9 mouse cellular contexts compared by ENCODE assay signal in genomic region chr2:90782901-90783486, GRCm38 (mm10). TPM values are rescaled to one million over a fixed set of nuclear protein-coding genes. Genes with fewer than 3 reads are reported as not detected.
A peak's percentile ranks its signal among the peaks of the same experiment; 100 is the strongest.
DNase-seq lines count a peak whose midpoint lies in the region; ATAC-seq and TF ChIP-seq lines count a peak whose summit lies in the region.
"Had no signal": no experiment of that assay in that cellular context is flagged by ENCODE, and none has a peak within 500 bp of the region (broad histone marks: within the 10 kb centered on the region; RNA-seq: fewer than 3 reads in every experiment).

No protein-coding gene starts in this region.

- no peak overlapping the region; the same call in 1 of the 2 replicates for H3K9ac ChIP-seq in forebrain, postnatal 0 days
- H3K9ac ChIP-seq in intestine, embryonic 15.5 days = peak overlapping the region; percentile 47
- peak overlapping the region; percentile 4; the same call in 1 of the 2 replicates for H3K9ac ChIP-seq in stomach, embryonic 14.5 days (replicated peaks; ENCODE audit: low read depth, low read length)

- intact Hi-C loops in left cerebral cortex, adult 2 months (cut with DNase I) = no loop called here

- H3K4me3 ChIP-seq in left cerebral cortex, adult 2 months = peak overlapping the region; percentile 39
- peak overlapping the region; percentile 24 for H3K4me3 ChIP-seq in forebrain, postnatal 0 days (ENCODE audit: low read depth, low read length)
- peak overlapping the region; percentile 47 for H3K4me3 ChIP-seq in intestine, embryonic 15.5 days (replicated peaks)
- H3K4me3 ChIP-seq in stomach, embryonic 14.5 days (ENCODE audit: low read depth, low read length) = peak overlapping the region; percentile 30

- peak overlapping the region; percentile 51 for H3K4me2 ChIP-seq in forebrain, postnatal 0 days (ENCODE audit: low read depth)
- peak overlapping the region; percentile 92 for H3K4me2 ChIP-seq in intestine, embryonic 15.5 days (replicated peaks)
- peak overlapping the region; percentile 53 for H3K4me2 ChIP-seq in stomach, embryonic 14.5 days (replicated peaks; ENCODE audit: low read depth, low read length)

- TF ChIP-seq CTCF in left cerebral cortex, adult 2 months (IDR thresholded peaks at IDR 0.05) = no peak
- no peak for TF ChIP-seq CTCF in forebrain, postnatal 0 days (IDR thresholded peaks at IDR 0.05; ENCODE audit: low read depth)

- no peaks in the 10 kb centered on the region for H3K27me3 ChIP-seq in forebrain, postnatal 0 days (ENCODE audit: insufficient read depth, low read length)
- no peaks in the 10 kb centered on the region for H3K27me3 ChIP-seq in intestine, embryonic 15.5 days (replicated peaks)
- no peaks in the 10 kb centered on the region for H3K27me3 ChIP-seq in stomach, embryonic 14.5 days (ENCODE audit: control insufficient read depth, insufficient read depth, low read length)

- peak; percentile 45 for ATAC-seq in forebrain, postnatal 0 days
- peak; percentile 68 for ATAC-seq in intestine, embryonic 15.5 days
- peak; percentile 62; the same call in 1 of the 2 replicates for ATAC-seq in stomach, embryonic 14.5 days (ENCODE audit: insufficient number of reproducible peaks, insufficient read depth, low FRiP score, low read depth)

- no peaks in the 10 kb centered on the region for H3K4me1 ChIP-seq in forebrain, postnatal 0 days (ENCODE audit: insufficient read depth)
- H3K4me1 ChIP-seq in intestine, embryonic 15.5 days (replicated peaks) = peaks cover 7% of the 10 kb centered on the region; the same call in 1 of the 2 replicates
- no peaks in the 10 kb centered on the region for H3K4me1 ChIP-seq in stomach, embryonic 14.5 days (ENCODE audit: control insufficient read depth, insufficient read depth, low read length)

- 5% methylated on average over 29 of the region's 29 CpGs for WGBS in forebrain, postnatal 0 days
- WGBS in intestine, embryonic 15.5 days = 2% methylated on average over 29 of the region's 29 CpGs
- WGBS in stomach, embryonic 14.5 days = 2% methylated on average over 28 of the region's 29 CpGs

- no peak overlapping the region for H3K27ac ChIP-seq in left cerebral cortex, adult 2 months
- H3K27ac ChIP-seq in forebrain, postnatal 0 days (ENCODE audit: low read depth, low read length) = no peak overlapping the region
- H3K27ac ChIP-seq in intestine, embryonic 15.5 days = no peak overlapping the region
- H3K27ac ChIP-seq in stomach, embryonic 14.5 days (ENCODE audit: low read length) = no peak overlapping the region

- peaks cover 29% of the 10 kb centered on the region for H3K36me3 ChIP-seq in forebrain, postnatal 0 days (ENCODE audit: insufficient read depth)
- peaks cover 19% of the 10 kb centered on the region for H3K36me3 ChIP-seq in intestine, embryonic 15.5 days
- peaks cover 25% of the 10 kb centered on the region for H3K36me3 ChIP-seq in stomach, embryonic 14.5 days (ENCODE audit: control insufficient read depth, insufficient read depth, low read length)

- no peak for DNase-seq in left cerebral cortex, adult 2 months (ENCODE audit: extremely low spot score in 1 of 2, low spot score in 2 of 2)
- DNase-seq in left cerebral cortex, adult 8-10 months (ENCODE audit: low spot score in 2 of 2) = no peak
- peak; percentile 36 to 56 for DNase-seq in cerebellum, adult 18-20 months
- no peak for DNase-seq in forebrain, postnatal 0 days
- peak; percentile 8 for DNase-seq in lung, postnatal 14 days
- DNase-seq in layer of hippocampus, adult 11-12 months (ENCODE audit: low spot score) = no peak

- H3K9me3 ChIP-seq in forebrain, postnatal 0 days (ENCODE audit: low read length) = no peaks in the 10 kb centered on the region
- no peaks in the 10 kb centered on the region for H3K9me3 ChIP-seq in intestine, embryonic 15.5 days
- no peaks in the 10 kb centered on the region for H3K9me3 ChIP-seq in stomach, embryonic 14.5 days (ENCODE audit: control insufficient read depth, low read depth, low read length)
- H3K9me3 ChIP-seq: G1E had no signal

RNA-seq across cellular contexts. Expression of gene Agbl2, which starts 0.5 kb away (rescaled TPM):
- under 1 TPM; 0.38 to 0.72 TPM for total RNA-seq in left cerebral cortex, adult 2 months (2021)
- total RNA-seq in left cerebral cortex, adult 8-10 months (2022) = 1 to 10 TPM in 3 of 4 experiments, under 1 TPM in 1; 0.75 to 1.5 (median 1.2) TPM
- 1.0 and 1.1 TPM in 2 replicates for total RNA-seq in forebrain, postnatal 0 days (2014; rRNA removed)
- 0.58 and 0.77 TPM in 2 replicates for polyA plus RNA-seq in forebrain, postnatal 0 days (2015; fragmentation: Nextera tagmentation; extraction: Ambion mirVana)
- polyA plus RNA-seq in intestine, embryonic 15.5 days (2015; fragmentation: Nextera tagmentation; extraction: Ambion mirVana) = 0.44 and 0.57 TPM in 2 replicates
- polyA plus RNA-seq in stomach, embryonic 14.5 days (2014; fragmentation: Nextera tagmentation; extraction: Ambion mirVana) = 0.57 and 0.68 TPM in 2 replicates
- polyA plus RNA-seq: G1E had no signal

RNA-seq across cellular contexts. Expression of gene Fnbp4, which starts 37.8 kb away (rescaled TPM):
- total RNA-seq in left cerebral cortex, adult 2 months (2021) = 10 to 100 TPM; 63.1 to 72.4 TPM
- total RNA-seq in left cerebral cortex, adult 8-10 months (2022) = 10 to 100 TPM; 51.0 to 66.7 (median 59.2) TPM
- total RNA-seq in forebrain, postnatal 0 days (2014; rRNA removed) = 77.0 and 98.6 TPM in 2 replicates
- 28.4 and 48.8 TPM in 2 replicates for polyA plus RNA-seq in forebrain, postnatal 0 days (2015; fragmentation: Nextera tagmentation; extraction: Ambion mirVana)
- 67.0 and 71.5 TPM in 2 replicates for polyA plus RNA-seq in intestine, embryonic 15.5 days (2015; fragmentation: Nextera tagmentation; extraction: Ambion mirVana)
- 103 and 112 TPM in 2 replicates for polyA plus RNA-seq in stomach, embryonic 14.5 days (2014; fragmentation: Nextera tagmentation; extraction: Ambion mirVana)

Comparison
In these comparisons a context has a peak if more than half of its experiments do, and no peak if none do; other contexts are left out.
1. DNase-seq: peak in cerebellum, adult 18-20 months (2 of 2) and lung, postnatal 14 days (single experiment); none in left cerebral cortex, adult 2 months (0 of 2), left cerebral cortex, adult 8-10 months (0 of 2), forebrain, postnatal 0 days (single experiment) and layer of hippocampus, adult 11-12 months (single experiment).
2. Peak in every context shown above with its lines, with median percentiles within 50 percentile points of each other: H3K4me3 ChIP-seq, ATAC-seq and H3K4me2 ChIP-seq.